Mouse (Mus musculus): ENCODE data around the gene Nicn1.
"Not testable (repeated sequence)": the region's sequence is repeated elsewhere in the genome, so short reads cannot be mapped to it uniquely, and the experiment has no call there.

The Nicn1 gene

DNA sequence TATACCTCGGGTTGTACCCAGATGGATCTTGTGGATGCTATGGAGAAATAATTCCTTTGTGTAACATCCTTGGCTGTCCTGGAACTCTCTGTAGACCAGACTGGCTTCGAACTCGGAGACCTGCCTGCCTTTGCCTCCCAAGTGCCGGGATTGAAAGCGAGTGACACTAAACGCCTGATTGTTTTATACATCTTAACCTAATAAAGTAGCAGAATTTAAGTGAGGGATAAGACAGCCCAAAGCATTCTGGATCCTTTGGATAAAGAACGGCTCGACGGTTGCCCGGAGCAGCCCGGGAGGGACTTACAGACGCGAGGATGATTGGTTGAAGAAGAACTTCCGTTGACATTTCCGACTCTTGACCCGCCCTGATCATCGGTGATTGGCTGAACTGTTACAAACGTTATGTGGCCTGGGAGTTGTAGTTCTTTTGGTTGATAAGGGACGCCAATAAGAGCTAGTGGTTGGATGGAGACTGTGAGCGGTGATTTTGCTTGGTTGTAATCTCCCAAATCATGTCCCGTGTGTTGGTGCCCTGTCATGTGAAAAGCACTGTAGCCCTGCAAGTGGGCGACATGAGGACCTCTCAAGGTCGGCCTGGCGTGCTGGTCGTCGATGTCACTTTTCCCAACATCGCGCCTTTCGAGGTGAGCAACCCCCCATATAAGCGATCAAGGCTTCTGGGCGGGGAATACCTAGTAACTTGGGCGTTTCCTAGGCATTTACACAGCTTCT is at the start of gene Nicn1:
Nicn1 (plus strand) TSS at position 414 of the 735 bp plus-strand sequence.
- peak; percentile 96 for DNase-seq (ENCODE audit: low read depth)

DNA sequence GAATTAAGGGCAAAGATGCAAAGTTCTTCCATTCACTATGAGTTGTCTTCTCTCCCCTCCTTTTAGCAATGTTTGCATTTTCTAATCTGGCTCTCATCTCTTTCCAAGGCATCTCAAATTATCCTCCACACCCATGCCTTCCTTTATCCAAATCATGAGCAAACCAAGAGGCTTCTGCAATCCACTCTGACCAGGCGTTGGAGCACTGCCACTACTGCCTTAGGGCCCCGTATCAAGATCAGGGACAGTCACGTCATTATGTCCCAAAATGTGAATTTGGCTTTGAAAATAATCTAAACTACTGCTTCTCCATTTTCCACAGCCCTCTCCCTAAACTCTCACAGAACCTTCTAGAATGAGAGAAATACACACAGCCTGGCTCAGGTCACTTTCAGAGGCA is 45.7 kb upstream of the Nicn1 start:
- no peak for DNase-seq (ENCODE audit: low read depth)

DNA sequence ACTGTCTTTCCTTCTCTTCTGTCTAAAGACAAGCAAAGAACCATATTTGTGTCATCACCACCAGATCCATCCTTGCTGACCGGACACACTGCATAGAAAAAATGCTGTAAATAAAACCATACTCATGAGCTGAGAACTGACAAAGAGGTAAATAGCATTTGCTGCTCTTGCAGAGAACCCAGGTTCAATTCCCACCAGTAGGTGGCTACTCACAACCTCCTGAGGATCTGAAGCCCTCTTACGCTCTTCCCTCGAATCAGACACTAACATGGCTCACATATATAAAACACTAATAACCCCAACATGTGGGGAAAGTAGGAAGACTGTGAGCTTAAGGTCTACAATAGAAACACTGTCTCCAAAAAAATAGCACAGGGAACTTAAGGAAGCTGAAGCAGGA is 45.2 kb upstream of the Nicn1 start:
- DNase-seq (ENCODE audit: low read depth): no peak

DNA sequence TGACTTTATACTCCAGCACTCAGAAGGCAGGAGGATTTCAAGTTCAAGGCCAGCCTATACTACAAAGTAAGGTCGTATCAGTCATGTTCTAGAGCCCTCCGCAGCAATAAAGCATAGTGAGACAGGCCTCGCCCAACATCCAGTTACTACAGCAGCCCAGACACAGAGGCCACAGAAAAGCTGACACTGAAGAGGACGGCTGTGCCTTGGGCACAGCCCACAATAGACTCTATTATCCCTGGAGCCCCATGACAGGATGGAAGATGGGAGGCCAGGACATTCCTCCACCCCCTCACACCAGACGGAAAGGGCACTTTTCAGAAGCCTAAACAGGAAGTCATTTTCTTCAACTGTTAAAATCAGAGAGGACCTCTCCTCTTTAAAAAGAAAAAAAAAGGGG is 41.3 kb upstream of the Nicn1 start:
- no peak for DNase-seq (ENCODE audit: low read depth)

DNA sequence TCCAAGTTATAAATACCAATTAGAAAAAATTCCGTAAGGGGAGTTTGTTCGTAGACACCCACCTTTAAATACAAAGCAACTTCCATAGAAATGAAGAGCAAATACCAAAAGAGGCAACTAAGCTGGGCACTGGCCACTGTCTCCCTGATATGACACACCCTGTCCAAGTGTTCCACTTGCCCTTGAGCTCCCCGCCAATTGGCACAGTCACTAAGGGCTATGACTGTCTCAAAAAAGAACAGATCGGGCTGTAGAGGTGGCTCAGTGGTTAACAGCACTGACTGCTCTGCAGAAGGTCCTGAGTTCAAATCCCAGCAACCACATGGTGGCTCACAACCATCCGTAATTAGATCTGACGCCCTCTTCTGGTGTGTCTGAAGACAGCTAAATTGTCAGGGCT is 38.4 kb upstream of the Nicn1 start:
- no peak for DNase-seq (ENCODE audit: low read depth)

DNA sequence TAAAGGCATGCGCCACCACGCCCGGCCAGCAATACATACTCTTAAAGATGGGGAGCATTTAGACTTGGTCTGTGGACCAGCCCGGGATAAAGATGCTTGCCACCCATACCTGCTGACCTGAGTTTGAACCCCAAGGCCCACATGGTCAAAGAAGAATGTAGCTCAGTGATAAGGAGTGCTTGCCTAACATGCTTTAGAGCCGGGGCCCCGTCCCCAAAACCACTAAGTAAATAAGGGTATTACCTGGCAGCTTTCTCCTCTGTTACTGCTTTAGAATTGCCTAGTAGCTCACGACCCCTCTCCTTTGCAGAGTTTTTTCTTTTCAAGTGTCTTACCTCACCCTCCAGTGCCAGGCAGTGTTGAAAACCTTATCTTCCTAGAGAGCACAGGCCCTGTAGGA is 37.5 kb upstream of the Nicn1 start:
- DNase-seq (ENCODE audit: low read depth): no peak

DNA sequence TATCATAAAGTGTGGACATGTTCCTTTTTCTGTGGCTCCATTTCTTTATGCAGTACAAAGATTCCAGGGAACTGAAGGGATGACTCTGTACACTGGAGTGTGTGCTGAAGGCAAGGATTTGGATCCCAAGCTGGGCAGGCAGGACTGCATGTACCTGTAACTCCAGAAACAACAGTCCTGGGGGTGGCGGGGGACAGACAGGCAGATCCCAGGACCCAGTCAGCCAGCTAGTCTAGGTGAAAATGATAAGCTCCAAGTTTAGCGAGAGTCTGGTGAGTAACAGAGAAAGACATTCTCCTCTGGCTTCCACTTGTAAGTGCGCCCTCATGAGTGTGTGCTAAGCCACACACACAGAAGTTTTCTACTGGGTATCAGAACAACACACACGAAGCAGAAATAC is 29.7 kb upstream of the Nicn1 start:
- DNase-seq (ENCODE audit: low read depth): no peak

DNA sequence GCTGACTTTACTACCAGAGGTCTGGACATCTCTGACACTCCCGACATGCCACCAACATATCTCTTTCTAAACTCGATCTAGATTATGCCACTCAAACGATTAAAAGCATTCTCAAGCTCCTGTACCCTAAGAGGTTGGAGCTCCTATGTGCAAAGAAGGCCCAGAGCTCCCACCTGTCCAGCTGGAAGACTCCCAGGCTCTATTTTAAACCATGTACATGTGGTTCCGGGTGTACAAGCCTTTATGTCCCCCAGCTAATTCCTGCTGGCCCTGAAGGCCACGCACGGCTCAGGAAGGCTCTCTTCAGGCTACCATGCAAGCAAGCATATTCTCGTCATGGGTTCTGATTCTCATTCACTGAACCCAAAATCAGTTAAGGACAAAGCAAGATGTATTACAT is 28.4 kb upstream of the Nicn1 start:
- no peak for DNase-seq (ENCODE audit: low read depth)

DNA sequence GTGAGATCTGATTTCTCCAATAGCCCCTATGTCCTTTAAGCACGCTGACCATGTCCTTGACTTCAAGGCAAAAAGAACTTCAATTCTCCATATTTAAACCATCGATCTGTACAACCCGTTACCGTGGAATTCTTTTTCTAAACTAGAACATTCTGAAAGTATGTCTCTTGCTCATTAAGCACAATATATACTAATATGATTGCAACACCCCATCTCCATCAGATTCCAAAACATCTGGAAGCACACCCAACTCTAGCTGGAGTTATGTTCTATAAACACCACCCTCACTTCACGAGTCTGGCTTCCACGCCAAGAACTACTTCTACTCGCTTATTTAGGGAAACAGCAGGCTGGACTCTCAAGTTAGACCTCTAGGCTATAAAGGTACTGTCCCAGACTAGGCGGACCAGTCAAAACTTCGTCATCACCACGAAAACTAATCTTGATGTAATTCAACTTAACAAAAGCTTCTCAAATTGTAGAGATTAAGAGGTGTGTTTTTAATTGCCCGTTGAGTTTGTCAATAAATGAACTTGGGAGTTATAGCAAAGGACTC is 27.7 kb upstream of the Nicn1 start:
- DNase-seq (ENCODE audit: low read depth): no peak

DNA sequence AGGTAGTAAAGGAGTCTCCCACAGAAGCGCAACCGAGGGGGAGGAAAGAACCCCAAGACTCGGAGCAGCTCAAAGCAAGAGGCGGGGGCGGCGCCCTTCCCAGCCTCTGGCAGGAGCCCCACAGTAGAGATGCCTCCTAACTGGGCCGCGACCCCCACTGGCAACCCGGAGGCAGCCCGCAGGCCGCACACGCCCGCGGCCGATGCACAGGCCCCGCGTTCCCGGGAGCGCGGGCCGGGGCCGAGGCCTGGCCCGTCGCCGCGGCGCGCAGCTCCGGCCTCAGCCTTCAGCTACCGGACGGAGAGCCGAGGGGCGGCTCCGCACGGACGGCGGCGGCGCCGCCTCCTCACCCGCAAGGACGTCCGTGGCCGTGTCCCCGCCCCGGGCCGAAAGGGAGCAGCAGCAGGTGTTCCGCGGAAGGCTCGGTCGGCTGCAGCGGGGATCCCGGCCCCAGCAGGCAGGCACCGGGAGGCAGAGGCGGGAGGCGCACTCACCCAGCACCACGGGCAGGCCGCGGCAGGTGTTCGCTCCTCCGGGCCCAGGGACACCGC is 27.0 kb upstream of the Nicn1 start:
- no peak for DNase-seq (ENCODE audit: low read depth)

DNA sequence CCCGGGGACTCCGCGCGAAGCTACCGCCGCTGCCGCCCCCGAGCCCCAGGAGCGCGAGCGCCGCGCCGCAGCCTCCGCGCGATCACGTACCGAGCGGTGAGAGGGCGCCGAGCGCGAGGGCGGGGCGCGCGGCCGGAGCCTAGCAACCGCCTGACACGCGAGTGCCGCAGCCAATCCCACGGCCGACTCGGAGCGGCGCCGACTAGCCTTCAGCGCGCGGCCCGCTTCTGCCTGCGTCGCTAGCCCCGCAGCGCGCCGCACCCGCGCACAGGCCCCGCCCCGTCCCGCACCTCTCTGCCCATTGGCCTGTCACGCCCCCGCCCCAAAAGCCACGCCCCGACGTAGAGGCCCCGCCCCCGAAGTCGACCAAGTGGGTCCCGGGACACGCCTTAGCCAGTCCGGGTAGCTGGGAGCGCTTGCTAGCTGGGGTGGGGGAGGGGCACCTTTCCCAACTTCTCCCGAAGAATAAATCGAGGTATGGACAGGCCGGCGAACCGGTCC is 26.5 kb upstream of the Nicn1 start, which contains the start of gene Dag1:
Dag1 (minus strand) TSS at position 269 of the 501 bp plus-strand sequence.
- peak; percentile 86 for DNase-seq (ENCODE audit: low read depth)

DNA sequence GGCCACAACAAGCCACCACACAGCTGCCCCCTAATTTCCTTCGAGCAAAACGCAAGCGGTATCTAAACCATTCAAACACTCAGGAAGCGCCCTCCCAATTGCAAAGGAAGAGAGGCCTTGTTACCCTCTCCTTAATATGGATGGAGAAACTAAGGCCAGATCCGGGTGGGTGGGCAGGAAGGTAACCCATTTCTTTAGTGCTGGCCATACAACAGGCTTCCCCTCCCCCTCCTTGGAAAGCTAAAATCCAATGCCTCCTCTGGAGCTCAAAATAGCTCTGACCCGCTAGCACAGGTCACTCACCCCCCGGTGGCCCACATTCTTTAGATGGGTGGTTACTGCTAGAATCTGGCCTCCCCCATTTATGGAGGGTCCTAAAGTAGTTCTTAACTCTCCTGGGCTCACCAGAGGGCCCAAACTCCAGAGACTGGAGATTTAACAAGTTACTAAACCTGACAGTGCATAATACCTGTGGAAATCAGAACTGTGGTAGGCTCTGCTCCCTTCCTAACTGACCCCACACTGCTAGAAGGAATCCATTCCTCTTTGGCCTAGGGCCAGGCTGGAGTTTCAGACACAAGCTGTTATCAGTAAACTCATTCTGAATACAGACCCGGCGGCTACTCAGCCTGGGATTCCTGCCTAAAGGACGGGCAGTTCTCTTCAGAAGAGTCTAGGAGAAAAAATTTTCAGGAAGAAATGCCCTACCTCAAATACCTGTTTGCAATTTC is 25.9 kb upstream of the Nicn1 start:
- no peak for DNase-seq (ENCODE audit: low read depth)

DNA sequence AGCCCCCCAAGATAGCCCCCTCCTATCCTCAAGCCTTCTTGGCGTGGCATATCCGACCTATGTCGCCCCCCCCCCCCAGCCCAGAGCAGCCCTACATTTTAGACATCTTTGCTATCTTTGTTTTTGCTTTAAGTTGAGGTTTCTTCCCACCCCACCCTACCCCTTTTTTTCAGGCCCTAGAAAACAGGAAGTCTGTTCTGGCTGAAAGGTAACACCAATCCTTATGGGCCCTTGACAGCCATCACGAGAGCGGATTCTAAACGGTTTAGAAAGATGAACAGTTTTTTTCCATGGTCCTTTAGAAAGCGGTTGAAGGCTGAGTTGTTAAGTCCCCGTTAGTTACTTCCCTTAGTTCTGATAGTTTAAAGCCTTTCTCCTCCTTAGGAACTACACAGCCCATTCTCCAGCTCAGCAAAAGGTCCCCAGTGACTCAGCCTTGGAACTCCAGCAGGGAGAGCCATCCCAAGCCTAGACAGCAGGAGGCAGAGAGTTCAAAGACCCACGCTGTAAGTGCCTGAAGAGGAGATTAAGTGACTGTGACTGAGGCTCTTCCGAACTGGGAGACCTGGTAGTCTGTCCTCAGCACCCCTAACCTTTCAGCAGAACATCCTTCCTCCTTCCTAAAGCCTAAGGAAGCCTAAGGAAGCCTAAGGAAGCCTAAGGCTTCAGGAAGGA is 23.8 kb upstream of the Nicn1 start:
- DNase-seq (ENCODE audit: low read depth): no peak

DNA sequence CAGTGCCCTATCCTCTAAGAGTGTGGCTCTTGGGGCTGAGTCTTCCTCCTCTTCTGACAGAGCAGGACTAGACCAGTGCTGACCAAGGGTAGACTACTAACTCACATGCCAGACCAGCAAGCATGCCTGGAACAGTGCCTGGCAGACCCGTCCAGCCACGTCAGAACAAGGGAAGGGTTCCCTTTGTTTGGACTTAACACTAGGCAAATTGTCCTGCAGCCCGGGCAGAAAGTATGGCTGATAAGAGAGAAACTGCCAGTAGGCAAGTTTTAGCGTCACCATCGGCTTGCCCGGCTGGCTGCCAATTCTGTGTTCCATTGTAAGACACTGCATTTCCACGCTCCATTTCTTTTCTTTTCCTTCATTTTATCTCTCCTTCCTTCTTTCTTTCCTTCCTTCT is 22.5 kb upstream of the Nicn1 start:
- no peak for DNase-seq (ENCODE audit: low read depth)

DNA sequence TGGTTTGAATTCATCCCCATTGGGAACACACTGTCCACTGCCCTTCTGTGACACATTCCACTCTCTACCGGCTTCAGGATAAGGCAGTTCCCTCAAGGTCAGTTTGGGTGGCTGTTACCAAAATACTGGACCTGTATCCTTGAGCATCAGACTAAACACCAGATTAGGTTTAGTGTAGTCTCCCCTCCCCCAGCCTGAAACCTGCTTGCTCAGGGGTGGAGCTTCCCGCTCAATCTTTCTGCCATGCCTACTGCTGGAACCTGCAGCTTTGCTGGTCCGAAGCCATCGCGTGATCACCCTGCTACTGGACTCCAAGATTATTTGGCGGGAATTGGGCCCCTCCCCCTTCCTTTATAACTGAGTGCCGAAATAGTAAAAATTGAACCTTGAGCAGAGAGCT is 21.5 kb upstream of the Nicn1 start:
- not testable (repeated sequence) for DNase-seq (ENCODE audit: low read depth)

DNA sequence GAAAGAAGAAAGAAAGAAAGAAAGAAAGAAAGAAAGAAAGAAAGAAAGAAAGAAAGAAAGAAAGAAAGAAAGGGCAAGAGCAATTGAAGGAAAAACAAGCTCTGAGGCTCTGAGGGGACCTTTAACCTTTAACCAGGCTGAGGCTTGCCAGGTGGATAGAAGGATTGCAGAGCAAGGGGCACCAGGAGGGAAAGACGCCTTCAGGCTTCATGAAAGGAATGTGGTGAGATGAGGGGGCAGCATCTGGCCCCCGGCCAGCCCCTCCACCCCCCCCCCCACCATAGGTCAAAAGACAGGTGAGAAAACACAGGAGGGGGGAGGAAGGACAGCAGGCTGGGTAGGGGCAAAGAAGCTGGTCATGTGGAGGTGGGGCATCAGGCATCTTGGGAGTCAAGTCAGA is 18.3 kb upstream of the Nicn1 start:
- DNase-seq (ENCODE audit: low read depth): no peak

DNA sequence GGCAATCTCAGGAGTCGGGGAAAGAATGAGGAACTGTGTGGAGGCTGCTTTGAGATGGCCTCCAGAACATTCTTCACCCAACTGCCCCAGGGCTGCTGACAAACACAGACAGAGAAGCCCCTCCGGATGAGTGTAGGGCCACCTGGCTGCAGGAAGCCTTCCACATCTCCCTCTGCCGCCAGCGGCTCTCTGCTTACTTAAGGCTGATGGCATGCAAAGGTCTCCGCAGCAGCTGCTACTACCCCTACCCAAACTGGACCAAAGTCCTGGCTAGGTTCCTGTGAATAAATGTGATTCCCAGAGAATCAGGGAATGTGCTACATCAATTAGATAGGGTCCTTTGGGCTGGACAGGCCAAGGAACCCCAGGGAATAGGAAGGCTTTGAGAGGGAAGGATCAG is 17.5 kb upstream of the Nicn1 start:
- no peak for DNase-seq (ENCODE audit: low read depth)

DNA sequence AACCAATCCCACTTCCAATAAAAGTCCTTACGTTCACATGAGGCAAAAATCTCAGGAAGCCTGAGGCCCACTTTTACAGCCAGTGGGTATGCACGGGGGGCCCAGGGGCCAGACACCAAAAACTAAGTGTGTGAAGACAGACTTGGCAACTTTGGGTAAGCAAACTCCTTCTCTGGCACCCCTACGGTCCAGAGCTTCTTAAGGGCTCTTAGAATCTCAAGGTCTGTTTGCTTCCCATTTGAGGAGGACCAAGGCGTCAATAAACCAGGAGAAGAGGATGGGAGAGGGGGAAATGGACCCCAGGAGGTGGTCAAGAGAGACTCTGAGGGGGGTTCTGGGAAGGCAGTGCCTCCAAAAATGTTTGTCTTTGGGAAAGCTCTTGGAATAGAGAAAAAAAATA is 16.7 kb upstream of the Nicn1 start:
- no peak for DNase-seq (ENCODE audit: low read depth)

DNA sequence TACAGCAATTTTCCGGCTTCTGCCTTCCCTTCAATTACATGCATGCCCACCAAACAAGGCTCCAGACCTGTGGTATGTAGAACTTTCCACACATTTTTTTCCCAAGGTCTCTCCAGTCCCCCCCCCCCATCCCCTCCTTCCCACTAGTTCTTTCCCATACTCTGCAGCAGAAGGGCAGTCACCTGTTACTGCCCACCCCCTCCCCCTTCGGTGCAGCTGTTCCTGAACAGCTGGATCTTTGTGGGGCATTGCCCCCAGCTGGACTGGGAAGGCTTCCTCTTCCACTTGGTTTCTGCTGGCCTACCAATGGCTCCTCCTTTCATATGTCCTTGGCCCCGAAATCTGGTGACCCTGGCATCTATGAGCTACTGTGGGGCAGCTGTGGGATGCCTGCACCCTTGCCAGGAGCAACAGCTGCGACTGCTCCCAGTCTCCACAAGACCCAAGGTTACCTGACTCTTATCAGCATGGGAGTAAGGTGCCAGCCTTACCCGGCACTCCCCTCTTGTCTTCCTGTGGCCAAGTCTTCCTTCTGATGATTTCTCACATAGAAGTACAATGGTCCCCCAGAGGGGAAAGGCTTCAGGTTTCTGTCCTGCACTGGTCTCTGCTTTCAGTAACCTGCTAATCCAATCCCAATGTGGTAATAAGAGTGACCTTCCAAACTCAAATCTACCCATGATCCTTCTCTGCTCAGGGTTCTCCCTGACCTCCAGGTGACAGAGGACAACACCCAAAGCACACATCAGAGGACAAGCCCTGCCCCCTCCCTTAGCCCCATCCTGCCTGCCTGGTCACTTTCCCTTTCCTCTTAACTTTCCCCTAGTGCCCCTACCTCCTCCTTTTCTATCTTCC is 15.5 kb upstream of the Nicn1 start:
- DNase-seq (ENCODE audit: low read depth): no peak

DNA sequence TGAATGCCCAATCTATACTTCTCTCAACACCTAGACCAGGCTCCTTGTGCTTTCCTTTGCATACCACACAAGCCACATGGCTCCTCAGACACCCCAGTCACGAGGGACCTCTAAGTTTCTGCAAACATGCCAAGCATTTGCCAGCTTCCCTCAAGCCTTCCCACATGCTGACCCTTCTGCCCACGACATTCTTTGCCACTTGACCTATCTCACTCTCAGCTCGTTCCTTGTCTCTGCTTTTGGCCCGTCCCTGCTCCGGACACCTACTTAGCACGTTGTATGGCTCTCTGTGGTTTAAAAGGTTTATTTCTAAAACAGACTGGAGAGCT is 14.9 kb upstream of the Nicn1 start:
- no peak for DNase-seq (ENCODE audit: low read depth)

DNA sequence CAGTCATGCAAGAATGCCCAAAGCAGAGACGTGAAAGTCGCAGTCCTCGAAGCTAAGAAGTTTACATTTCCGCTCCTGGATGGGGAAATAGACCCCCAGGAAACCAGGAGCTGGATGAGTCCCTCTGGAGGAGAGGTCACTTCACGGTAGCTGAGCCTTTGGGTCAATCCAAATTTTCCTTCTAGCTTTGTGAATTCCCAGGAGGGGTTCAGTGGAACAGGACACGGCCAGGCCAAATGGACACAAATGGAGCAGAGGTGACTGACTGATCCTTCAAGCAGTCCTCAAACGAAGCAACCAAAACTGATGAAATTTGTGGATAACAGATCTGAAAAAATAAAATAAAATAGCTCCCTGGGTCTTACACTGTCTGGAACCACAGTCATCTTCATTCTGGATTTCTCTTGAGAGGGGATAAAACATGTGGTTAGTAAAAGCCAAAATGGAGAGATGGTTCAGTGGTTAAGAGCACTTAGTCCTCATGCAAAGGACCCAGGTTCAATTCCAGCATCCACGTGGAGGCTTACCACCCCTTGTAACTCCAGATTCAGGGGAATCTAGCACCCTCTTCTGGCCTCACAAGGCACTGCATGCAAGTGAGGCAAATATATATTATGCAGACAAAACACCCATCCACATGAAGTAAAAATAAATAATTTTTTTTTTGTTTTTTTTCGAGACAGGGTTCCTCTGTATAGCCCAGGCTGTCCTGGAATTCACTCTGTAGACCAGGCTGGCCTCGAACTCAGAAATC is 11.4 kb upstream of the Nicn1 start:
- no peak for DNase-seq (ENCODE audit: low read depth)

Measured in c-Kit-positive CD71-positive TER-119-negative erythroid progenitor cells, embryonic 14.5 days (primary cell).